Mouse (Mus musculus): ENCODE results near the gene Zbtb32.

GRCm38 (mm10) chr7:30586455-30587020 is 12.2 kb downstream of the Zbtb32 start:
- no peak for TF ChIP-seq CTCF (IDR thresholded peaks at IDR 0.05; ENCODE audit: extremely low read depth, insufficient read depth, insufficient read length, insufficient replicate concordance)
- no peak for TF ChIP-seq POLR2A (IDR thresholded peaks at IDR 0.05; ENCODE audit: low read depth, low read length)

Data from spleen, adult 2 months (tissue).